Mouse (Mus musculus): ENCODE results near the gene Dgcr2. TPM values are rescaled to one million over a fixed set of nuclear protein-coding genes. Genes with fewer than 3 reads are reported as not detected.

Gene Dgcr2
- total RNA-seq, 1 experiment from 2014 or later, result 62.7 TPM

GRCm38 (mm10) chr16:17921325-17922162 lies 23.2 kb upstream of the Dgcr2 start:
- ATAC-seq (replicated peaks in 1 of 2; ENCODE audit: insufficient read depth in 1 of 2, low FRiP score in 2 of 2, low TSS enrichment in 1 of 2, low read depth in 1 of 2, poor library complexity in 2 of 2, severe bottlenecking in 2 of 2), result peak; percentile 92 to 95

- ATAC-seq (replicated peaks in 1 of 2; ENCODE audit: insufficient read depth in 1 of 2, low FRiP score in 2 of 2, low TSS enrichment in 1 of 2, low read depth in 1 of 2, poor library complexity in 2 of 2, severe bottlenecking in 2 of 2), result no peak
Observed at GRCm38 (mm10) chr16:17920586-17920985, 22.2 kb upstream of the Dgcr2 start.

GRCm38 (mm10) chr16:17914307-17915249 lies 16.2 kb upstream of the Dgcr2 start, which contains the start of gene Gsc2:
Gsc2 (minus strand) TSS chr16:17915059.
- no peak for ATAC-seq (replicated peaks in 1 of 2; ENCODE audit: insufficient read depth in 1 of 2, low FRiP score in 2 of 2, low TSS enrichment in 1 of 2, low read depth in 1 of 2, poor library complexity in 2 of 2, severe bottlenecking in 2 of 2)

DNA sequence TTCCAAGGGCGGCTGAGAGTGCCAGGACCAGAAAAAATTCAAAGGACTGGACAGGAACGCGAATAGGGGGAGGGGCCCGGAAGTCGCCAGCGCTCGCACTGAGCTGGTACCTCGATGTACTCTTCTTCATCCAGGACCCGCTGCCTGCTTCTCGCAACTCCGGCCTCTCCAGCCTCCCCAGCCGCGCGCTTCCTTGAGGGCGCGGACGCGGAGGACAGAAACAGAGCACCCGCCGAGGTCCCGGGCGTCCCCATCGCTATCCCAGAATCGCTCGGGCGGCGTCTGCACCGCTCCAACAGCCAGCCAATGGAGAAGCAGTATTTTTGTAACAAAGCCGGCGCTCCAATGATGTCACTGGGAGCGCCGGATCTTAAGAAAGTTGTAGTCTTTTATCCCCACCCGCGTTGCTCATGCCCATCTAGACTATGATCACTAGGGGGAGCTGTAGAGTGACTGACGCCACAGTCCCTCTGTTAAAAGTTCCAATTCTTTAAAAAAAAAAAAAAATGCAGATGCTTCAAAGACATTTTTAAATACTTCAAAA lies 12.8 kb upstream of the Dgcr2 start, which contains the start of gene Ess2:
Gene Ess2 (minus strand): TSS at position 297 of the 544 bp plus-strand sequence.
- peak; percentile 95 to 98 for ATAC-seq (replicated peaks in 1 of 2; ENCODE audit: insufficient read depth in 1 of 2, low FRiP score in 2 of 2, low TSS enrichment in 1 of 2, low read depth in 1 of 2, poor library complexity in 2 of 2, severe bottlenecking in 2 of 2)

DNA sequence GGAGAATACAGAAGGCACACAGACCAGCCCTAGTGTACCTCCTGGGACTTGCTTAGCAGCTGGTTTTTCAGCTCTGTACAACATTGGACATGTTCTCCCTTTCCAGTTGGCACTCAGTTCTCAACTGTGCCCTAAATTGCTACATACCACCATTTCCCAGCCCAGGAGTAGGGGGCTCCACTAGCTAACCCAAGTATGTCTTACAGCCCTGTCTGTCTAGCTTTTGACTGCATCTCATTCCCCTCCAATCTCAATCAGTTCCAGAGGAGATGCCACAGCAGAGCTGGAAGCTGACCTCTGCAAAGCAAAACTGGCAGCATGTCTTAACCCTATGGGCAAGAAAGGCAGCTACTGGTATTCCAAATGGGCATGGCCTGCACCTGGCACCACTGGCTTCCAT lies 2.3 kb downstream of the Dgcr2 start:
- no peak for ATAC-seq (replicated peaks in 1 of 2; ENCODE audit: insufficient read depth in 1 of 2, low FRiP score in 2 of 2, low TSS enrichment in 1 of 2, low read depth in 1 of 2, poor library complexity in 2 of 2, severe bottlenecking in 2 of 2)

- ATAC-seq (replicated peaks in 1 of 2; ENCODE audit: insufficient read depth in 1 of 2, low FRiP score in 2 of 2, low TSS enrichment in 1 of 2, low read depth in 1 of 2, poor library complexity in 2 of 2, severe bottlenecking in 2 of 2), result no peak
Observed at GRCm38 (mm10) chr16:17893923-17894322, 4.4 kb downstream of the Dgcr2 start, which contains the start of gene Tssk1. Tssk1 (plus strand) TSS chr16:17894223.

DNA sequence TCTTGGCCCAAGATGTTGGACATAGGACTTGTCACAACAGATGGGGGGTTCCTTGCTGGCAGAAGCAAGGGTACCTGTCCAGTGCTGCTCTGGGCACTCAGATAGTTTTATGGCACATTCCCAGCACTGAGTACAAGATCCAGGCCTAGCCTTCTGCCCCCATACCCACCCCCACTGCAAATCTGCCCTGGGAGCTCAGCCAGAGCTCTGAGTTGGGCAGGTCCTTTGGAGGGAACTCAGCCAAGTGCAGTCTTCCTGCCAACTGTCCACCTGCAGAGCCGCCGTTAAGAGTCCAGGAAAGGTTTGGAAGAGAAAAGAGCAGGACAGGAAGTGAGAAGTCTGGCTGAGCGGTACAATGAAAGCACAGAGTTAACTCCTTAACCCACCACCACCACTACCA lies 5.8 kb downstream of the Dgcr2 start:
- ATAC-seq (replicated peaks in 1 of 2; ENCODE audit: insufficient read depth in 1 of 2, low FRiP score in 2 of 2, low TSS enrichment in 1 of 2, low read depth in 1 of 2, poor library complexity in 2 of 2, severe bottlenecking in 2 of 2), result no peak

DNA sequence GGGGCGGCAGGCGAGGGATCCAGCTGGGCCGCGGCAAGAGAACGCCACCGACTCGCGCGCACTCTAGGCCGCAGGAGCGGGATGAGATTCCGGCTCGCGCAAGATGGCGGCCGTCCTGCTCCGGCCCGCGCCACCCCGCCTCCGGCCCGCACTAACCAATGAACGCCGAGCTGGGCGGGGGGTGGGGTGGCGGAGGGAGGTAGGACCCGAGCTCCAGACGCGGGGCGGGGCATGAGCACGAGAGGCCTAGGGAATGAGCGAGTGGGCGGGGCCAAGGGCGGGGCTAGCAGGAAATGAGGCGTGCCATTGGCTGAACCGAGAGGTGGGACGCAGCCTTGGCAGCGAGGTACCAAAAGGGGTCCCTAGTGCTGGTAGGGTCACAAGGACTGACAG lies 6.8 kb downstream of the Dgcr2 start, which contains the start of gene Gm20518:
Gene Gm20518 (minus strand): TSS at position 105 of the 393 bp plus-strand sequence.
- peak; percentile 91 to 95 for ATAC-seq (replicated peaks in 1 of 2; ENCODE audit: insufficient read depth in 1 of 2, low FRiP score in 2 of 2, low TSS enrichment in 1 of 2, low read depth in 1 of 2, poor library complexity in 2 of 2, severe bottlenecking in 2 of 2)

- peak; percentile 19 to 36 for ATAC-seq (replicated peaks in 1 of 2; ENCODE audit: insufficient read depth in 1 of 2, low FRiP score in 2 of 2, low TSS enrichment in 1 of 2, low read depth in 1 of 2, poor library complexity in 2 of 2, severe bottlenecking in 2 of 2)
Observed at GRCm38 (mm10) chr16:17890917-17891566, 7.3 kb downstream of the Dgcr2 start.

GRCm38 (mm10) chr16:17890342-17890727 lies 8.0 kb downstream of the Dgcr2 start:
- ATAC-seq (replicated peaks in 1 of 2; ENCODE audit: insufficient read depth in 1 of 2, low FRiP score in 2 of 2, low TSS enrichment in 1 of 2, low read depth in 1 of 2, poor library complexity in 2 of 2, severe bottlenecking in 2 of 2), result no peak

DNA sequence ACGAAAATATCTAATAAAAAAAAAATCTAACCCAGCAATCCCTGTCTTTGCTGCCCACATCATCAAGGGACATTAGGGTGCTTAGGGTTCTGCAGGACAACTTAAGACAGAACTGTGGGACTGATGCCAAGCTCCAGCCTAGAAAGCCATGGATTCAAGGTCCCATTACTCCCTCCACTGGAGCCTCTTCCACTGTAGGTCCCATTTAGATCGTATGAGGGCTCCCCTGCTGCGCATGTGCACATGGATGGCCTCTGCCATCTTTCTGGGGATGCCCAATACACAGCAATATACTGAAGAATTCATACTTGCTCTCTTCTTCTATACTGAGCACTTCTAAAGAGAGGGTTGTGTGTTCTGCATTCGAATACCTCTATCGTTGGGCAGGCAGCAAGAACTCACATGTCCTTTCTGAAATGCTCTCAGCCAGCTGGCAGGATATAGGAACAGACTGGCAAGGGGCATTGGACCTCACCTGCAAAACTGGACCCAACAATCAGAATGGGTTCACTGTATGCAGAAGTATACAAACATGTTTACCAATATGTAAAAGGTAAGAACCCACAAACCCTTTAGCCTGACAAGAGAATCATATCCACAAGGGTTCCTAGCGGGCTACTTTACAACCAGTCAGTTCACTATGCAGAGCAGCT lies 8.5 kb downstream of the Dgcr2 start:
- no peak for ATAC-seq (replicated peaks in 1 of 2; ENCODE audit: insufficient read depth in 1 of 2, low FRiP score in 2 of 2, low TSS enrichment in 1 of 2, low read depth in 1 of 2, poor library complexity in 2 of 2, severe bottlenecking in 2 of 2)

DNA sequence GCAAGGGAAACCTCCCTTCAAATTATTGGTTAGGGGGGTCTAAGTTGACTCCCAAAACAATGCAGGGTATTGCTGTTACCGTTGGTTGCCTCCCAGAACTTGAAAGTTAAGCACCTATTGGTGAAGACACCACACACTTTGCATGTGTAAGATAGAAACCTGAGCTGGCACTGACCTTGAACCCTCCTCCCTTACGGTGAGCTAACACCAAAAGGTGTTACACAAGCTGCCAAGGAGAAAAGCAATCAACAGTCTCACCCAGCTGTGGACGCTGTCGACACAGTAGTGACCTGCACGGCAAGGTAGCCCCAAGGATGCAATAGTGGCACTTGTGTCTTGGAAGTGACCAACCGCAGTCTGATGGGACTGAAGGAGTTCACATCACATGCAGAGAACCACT lies 14.2 kb downstream of the Dgcr2 start:
- ATAC-seq (replicated peaks in 1 of 2; ENCODE audit: insufficient read depth in 1 of 2, low FRiP score in 2 of 2, low TSS enrichment in 1 of 2, low read depth in 1 of 2, poor library complexity in 2 of 2, severe bottlenecking in 2 of 2), result no peak

DNA sequence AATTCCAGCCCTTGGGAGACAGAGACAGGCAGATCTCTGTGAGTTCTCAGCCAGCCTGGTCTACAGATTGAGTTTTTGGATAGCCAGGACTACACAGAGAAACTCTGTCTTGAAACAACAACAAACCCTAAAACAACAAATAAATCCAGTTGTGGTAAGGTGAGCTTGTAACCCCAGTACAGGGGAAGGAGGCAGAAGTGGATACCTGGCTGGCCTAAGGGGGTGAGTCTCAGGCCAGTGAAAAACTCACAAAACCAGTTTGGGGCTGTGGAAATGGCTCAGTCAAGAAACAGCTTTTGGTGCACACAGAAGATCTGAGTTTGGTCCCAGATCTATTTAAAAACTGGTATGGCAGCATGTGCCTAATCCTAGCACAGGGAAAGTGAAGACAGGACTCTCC lies 16.2 kb downstream of the Dgcr2 start:
- no peak for ATAC-seq (replicated peaks in 1 of 2; ENCODE audit: insufficient read depth in 1 of 2, low FRiP score in 2 of 2, low TSS enrichment in 1 of 2, low read depth in 1 of 2, poor library complexity in 2 of 2, severe bottlenecking in 2 of 2)

DNA sequence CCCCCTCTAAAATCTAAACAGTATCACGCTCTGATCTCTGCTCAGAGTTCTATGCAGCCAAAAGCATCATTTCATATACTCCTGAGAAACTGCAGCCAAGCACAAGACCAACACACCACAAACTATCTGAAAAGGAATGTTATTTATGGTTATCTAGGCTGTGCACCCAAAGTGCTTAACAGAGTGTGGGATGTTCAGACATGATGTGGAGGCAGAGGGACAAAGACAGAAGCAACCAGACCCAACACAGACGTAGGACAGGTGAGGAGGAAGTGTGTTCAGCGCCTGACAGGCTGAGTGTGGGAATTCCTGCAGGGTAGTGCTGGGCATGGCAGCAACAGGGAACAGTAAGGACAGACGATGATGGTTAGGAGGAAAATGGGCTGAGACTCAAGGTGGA lies 18.8 kb downstream of the Dgcr2 start:
- no peak for ATAC-seq (replicated peaks in 1 of 2; ENCODE audit: insufficient read depth in 1 of 2, low FRiP score in 2 of 2, low TSS enrichment in 1 of 2, low read depth in 1 of 2, poor library complexity in 2 of 2, severe bottlenecking in 2 of 2)

- ATAC-seq (replicated peaks in 1 of 2; ENCODE audit: insufficient read depth in 1 of 2, low FRiP score in 2 of 2, low TSS enrichment in 1 of 2, low read depth in 1 of 2, poor library complexity in 2 of 2, severe bottlenecking in 2 of 2), result no peak
Observed at GRCm38 (mm10) chr16:17876096-17876495, 22.3 kb downstream of the Dgcr2 start.

DNA sequence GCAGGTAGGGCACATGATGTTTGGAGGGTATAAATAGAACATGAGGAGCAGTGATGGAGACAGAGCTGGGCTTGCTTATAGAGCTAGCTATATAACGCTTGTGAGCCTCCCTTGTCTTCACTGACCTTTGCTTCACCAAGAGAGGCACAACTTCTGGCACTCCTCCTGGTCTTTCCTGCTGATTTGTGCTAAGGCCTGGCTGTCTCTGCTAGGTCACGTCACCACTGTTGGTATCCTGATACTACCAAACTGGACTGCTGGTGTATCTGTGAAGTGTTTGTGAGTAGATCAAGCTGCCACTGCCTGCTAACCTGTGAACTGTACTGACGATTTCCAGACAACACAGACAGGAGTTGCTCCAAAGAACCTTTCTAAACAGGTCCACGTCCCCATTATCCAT lies 23.2 kb downstream of the Dgcr2 start:
- ATAC-seq (replicated peaks in 1 of 2; ENCODE audit: insufficient read depth in 1 of 2, low FRiP score in 2 of 2, low TSS enrichment in 1 of 2, low read depth in 1 of 2, poor library complexity in 2 of 2, severe bottlenecking in 2 of 2), result no peak

GRCm38 (mm10) chr16:17872995-17873394 lies 25.4 kb downstream of the Dgcr2 start:
- ATAC-seq (replicated peaks in 1 of 2; ENCODE audit: insufficient read depth in 1 of 2, low FRiP score in 2 of 2, low TSS enrichment in 1 of 2, low read depth in 1 of 2, poor library complexity in 2 of 2, severe bottlenecking in 2 of 2), result no peak

All from hematopoietic stem cell, adult 5-6 weeks (primary cell).